Mouse (Mus musculus) megakaryocyte, adult 5-6 weeks (primary cell): ENCODE data around the gene Amtn. TPM values are rescaled to one million over a fixed set of nuclear protein-coding genes. Genes with fewer than 3 reads are reported as not detected.
"Not testable (repeated sequence)": the region's sequence is repeated elsewhere in the genome, so short reads cannot be mapped to it uniquely, and the experiment has no call there.

Experiments used
- ATAC-seq: 2 replicates; pipeline ENCODE4 v1.8.0; 2016; ENCODE audit warnings: mild to moderate bottlenecking, inconsistent platforms; ENCODE audit not compliant: poor library complexity, severe bottlenecking
- total RNA-seq, 2 experiments: library from RNA; stranded (forward) in 1 of 2; stranded (reverse) in 1 of 2; fragments of 153-499, 151-499 nt in 1 of 2; fragments of 221-1000, 200-1000 nt in 1 of 2; gene quantifications; 2 replicates each; pipeline versions ENCODE4 v1.2.3 to v1.2.4; 2015 to 2017

The Amtn gene
- total RNA-seq (2015) (not detected in 2 replicates), total RNA-seq (2017) (not detected in 2 replicates)

DNA sequence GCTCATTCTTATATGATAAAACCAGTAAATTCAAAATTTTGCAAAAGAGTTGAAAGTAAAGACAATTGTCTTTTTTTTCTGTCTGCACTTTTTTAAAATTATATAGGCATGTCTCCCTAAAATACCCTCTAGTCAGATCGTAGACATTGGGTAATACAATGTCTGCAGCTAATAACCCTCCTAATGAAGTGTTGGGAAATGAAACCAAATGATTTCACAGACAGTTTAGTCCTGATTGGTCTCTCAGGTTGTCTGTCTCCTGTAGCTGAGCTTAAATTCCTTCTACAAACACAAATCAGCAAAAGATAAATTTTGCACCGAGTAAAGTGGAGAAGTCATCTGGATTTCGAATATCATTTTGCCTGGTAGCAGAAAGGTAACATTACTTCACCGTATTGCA is at the start of gene Amtn:
Gene Amtn, plus strand, starts transcription at position 301 of the 400 bp plus-strand sequence.
- ATAC-seq: no peak

DNA sequence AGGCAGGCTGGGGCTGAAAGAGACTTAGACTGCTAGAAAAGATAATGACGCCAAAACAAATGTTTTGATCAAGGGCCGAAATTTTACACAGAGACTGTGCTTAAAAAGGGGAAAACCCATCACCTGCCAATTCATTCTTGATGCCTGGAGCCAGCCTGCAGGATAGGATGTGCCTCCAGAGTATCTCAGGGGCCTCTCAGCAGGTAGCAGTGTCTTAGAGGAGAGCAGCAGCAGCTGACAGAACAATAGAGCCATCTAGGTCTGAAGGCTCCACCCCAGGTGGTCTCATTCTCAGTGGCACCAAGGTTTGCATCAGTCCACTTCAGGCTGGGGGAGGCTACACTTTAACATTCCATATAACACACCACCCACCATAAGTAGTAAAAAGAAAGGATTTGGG is 27.4 kb upstream of the Amtn start:
- not testable (repeated sequence) for ATAC-seq

DNA sequence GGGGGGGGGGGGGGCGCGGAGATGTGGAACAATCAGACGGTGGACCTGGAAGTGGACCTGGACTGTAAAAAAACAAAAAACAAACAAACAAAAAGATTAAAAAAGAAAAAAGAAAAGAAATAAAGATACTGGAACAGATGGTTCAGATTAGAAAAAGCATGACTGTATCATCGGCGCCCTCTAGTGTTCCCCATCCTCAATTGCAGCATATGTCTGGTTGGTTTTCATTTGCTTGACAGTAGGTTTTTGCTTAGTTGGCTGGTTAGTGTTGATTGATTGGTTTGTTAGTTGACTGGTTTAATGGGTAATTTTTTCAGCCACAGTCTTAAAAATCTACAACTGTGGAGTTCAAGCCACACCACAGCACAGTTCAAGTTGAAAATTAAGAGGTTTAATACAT is 11.1 kb upstream of the Amtn start:
- peak; percentile 62 for ATAC-seq

DNA sequence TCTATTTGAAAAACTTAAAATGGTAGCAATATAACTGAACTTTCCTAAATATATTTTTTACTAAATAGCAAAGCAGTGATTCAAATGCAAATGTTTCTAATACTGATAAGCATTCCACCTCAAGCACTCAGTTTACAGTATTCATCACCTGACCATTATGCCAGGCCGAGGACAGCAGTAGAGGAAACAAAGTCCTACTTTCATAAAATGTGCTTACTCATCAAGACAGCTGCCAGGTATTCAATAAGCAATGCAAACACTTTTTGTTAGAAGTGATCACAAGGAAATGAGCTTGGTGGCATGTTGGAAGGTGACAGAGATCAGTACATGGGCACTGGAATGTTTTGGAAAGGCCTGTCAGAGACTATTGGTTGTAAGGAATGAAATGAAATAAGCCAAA is 9.0 kb upstream of the Amtn start:
- no peak for ATAC-seq

DNA sequence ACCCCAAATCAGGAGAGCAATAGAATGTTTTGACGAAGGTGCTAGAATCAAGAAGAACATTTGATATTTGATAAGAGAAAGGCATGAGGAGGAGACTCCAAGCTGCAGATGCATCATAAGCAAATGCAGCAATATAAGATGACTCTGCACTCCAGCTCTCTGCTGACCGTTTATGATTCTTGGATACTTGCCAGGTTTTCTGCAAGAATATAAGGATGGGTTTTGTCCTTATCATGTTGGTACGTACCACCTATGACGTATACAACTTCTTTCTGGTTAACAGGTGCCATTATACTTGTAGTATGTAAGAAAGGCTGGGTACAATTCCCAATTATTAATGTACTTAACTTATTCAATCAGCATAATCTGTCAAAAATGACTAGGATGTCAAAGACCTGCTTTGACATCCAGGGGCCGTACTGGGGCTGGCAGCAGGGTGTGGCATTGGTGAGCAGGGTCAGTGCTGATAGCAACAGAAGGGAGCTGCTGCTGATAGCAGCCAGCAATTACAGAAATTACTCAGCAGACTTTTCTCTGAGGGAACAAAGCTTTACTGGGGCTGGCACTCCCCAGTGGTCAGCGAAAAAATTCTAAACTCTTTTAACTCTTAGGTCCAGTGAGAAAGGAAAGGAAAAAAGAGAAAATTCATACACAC is 5.2 kb upstream of the Amtn start:
- ATAC-seq: no peak

DNA sequence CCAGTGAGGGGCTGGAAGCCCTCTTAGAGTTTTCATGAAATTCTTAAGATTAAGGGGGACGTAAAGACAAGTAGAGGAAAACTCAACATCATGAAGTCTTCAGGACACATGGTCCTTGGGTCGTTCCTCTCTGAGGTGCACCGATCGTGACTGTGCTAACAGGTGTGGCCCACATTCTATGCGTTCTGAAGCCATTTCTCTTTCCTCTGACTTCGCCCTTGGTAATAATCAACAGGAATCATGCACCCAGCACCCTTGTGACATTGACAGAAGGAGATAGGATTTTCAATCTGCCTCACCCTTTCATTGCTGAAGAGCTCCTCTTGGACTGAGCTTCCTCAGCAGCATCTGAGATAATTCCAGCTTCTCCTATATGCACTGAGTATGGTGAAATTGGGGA is 3.3 kb upstream of the Amtn start:
- ATAC-seq: no peak

DNA sequence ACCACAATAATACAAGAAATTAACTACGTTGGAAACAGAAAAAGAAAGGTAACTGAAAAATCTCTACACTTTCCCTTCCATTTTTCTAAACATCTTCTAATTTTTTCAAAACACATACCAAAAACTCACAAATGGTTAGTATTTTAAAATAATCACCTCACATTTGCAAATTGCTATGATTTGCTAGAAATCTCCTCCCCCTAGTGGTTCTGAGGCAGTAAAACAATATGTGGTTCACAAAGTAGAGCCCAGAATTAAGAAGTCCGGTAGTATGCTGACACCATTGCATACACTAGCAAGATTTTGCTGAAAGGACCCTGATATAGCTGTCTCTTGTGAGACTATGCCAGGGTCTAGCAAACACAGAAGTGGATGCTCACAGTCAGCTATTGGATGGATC is 16.1 kb downstream of the Amtn start:
- not testable (repeated sequence) for ATAC-seq

DNA sequence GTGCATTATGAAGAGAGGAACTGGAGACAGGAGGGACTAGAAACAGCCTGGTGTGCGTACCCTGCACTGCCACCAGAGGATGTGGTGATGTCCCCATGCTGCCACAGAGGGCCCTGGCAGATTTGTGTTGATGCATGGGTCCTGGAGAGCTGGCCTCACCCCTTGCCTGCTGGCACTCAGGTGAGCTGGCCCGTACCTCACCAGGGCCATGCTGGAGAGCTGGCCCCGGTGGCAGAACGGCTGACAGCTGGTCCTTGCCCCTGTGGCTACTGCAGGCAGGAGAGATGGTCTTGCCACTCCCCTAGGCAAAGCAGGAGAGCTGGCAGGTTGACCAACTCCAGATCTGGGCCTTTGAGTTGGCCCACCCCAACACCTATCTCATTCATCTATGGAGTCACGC is 22.7 kb downstream of the Amtn start:
- ATAC-seq: no peak

DNA sequence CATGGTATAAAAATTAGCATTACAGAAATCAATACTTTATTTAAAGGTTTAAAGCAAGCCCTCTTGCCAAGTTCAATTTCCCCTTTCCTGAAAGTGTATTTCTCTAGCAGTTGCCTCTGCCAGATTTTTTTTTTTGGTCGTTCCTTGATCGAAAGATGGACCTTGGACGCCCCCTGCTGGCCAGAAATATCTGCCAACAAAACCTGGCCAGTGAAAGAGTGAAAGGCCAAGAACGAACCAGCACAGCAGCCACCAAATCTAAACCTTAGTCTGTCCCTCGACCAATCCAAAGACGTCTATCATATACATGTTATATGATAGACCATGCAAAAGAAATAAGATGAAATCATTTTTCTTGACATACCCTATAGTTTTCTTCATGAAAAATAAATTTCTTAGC is 23.9 kb downstream of the Amtn start:
- ATAC-seq: peak; percentile 82

DNA sequence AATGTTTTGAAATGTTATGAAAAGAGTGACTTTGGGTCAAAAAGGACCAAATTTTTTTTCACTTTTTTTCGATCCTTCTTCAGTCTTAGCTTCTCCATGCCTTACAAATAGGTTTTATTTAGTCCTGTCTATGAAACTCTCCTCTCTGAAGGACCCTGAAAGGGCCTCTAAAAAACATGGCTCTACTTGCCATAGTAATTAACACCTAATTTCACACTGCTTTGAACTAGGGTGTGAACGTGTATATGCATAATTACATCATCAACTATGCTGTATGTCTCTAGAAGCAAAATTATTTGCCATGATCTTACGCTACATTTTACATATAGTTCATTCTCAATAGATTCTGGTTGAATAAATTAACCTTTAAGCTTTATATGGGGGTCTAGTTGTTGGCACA is 25.6 kb downstream of the Amtn start:
- no peak for ATAC-seq

DNA sequence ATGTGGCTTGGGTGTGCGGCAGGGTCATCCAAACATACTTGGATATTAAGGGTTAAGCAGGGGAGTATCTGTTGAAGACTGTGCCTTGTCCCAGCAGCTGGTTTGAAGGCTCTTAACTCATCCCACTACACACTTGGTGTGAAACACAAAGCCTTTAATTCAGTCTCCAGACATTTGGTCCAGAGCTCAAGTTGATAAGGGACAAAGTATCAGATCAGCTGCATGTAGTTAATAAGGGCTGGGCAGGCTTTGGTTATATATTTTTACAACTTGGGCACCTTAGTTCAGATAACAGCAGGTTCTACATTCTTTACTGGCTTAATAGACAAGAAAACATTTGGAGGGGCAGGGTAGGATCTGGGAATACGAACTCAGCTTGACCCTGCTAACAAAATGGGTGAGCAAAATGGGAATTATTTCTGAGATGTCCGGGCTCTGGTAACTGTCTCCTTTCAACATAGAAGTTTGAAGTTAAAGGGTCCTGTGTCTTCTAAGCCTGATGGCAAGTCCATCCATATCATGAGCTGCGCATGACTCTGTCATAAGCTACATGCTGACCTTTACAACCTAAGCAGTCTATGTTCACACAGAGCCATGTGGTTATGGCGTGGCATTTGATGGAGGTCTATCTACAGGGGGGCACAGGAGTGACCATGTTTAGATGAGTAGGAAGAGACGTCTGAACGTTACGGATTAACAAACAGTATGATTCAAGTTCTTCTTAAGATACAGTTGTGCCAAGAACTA is 44.6 kb downstream of the Amtn start:
- ATAC-seq: no peak

DNA sequence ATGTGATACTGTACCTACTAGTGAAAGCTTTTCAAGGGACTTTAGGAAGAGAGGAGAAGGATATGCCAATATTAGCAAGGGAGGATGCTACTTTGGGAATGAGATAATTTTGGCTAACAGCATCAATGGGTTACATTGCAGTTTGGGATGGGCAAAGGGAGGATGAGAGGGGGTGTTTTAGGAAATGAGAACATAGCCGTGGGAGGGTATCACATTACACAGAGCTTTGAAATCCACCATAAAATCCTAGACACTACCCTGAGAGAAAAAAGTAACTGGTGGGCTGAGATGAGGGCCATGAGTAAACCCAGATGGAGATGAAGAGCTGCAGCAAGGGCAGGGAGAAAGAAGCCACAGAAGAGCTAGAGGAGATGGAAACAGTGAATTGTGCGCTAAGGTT is 49.0 kb downstream of the Amtn start:
- ATAC-seq: not testable (repeated sequence)

DNA sequence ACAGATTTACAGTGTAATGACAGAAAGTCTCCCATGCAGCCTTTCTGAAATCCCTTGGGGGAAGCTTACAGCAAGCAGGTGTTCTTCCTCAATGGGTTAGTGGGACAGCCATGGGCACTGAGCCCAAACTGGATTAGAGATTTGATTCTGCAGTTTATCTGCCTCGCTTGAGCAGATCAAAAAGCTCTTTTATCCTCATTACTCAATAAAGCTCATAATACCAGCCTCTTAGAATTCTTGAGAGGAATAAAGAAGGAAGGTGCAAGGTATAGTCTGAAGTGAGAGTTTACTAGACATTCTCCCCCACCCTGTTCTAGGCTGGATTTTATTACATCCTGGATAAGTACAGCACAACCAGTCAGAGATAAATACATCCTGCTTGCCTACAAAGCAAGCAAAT is 50.8 kb downstream of the Amtn start:
- ATAC-seq: no peak

Other genes with a start within 250 kb of the Amtn start
- gene Gm11115, start 222.0 kb upstream of the Amtn start, total RNA-seq (2015): not detected in 2 replicates
- gene Gm11115, start 222.0 kb upstream of the Amtn start, total RNA-seq (2017): not detected in 2 replicates
- gene Gm7714, start 107.2 kb upstream of the Amtn start, total RNA-seq (2015): not detected in 2 replicates
- gene Gm7714, start 107.2 kb upstream of the Amtn start, total RNA-seq (2017): not detected in 2 replicates
- gene Prol1, start 58.8 kb upstream of the Amtn start, total RNA-seq (2015): not detected in 2 replicates
- gene Prol1, start 58.8 kb upstream of the Amtn start, total RNA-seq (2017): not detected in 2 replicates
- not detected in 2 replicates for gene Ambn, start 79.9 kb downstream of the Amtn start, total RNA-seq (2015)
- gene Ambn, start 79.9 kb downstream of the Amtn start, total RNA-seq (2017): not detected in 2 replicates
- gene Enam, start 111.9 kb downstream of the Amtn start, total RNA-seq (2015): not detected in 2 replicates
- not detected in 2 replicates for gene Enam, start 111.9 kb downstream of the Amtn start, total RNA-seq (2017)
- 14.6 and 57.2 TPM in 2 replicates for gene Jchain, start 151.8 kb downstream of the Amtn start, total RNA-seq (2015)
- 9.2 and 29.6 TPM in 2 replicates for gene Jchain, start 151.8 kb downstream of the Amtn start, total RNA-seq (2017)
- 74.1 and 86.4 TPM in 2 replicates for gene Utp3, start 178.4 kb downstream of the Amtn start, total RNA-seq (2015)
- gene Utp3, start 178.4 kb downstream of the Amtn start, total RNA-seq (2017): 56.8 and 60.0 TPM in 2 replicates
- gene Rufy3, start 188.9 kb downstream of the Amtn start, total RNA-seq (2015): 10.3 and 12.2 TPM in 2 replicates
- gene Rufy3, start 188.9 kb downstream of the Amtn start, total RNA-seq (2017): 17.7 and 20.7 TPM in 2 replicates